Mouse (Mus musculus) lung, postnatal 0 days (tissue): Measurements from ENCODE around the gene Dlk2.

ENCODE experiments used
- CTCF ChIP-seq: IDR thresholded peaks from 2 replicates; pipeline ENCODE4 v1.5.1; 2016; ENCODE audit warnings: antibody characterized with exemption, mild to moderate bottlenecking
- EP300 ChIP-seq: IDR thresholded peaks from 2 replicates; pipeline ENCODE4 v1.6.1; 2016; ENCODE audit warnings: antibody characterized with exemption, mild to moderate bottlenecking, control low read depth

- no peak for TF ChIP-seq CTCF
- TF ChIP-seq EP300: no peak
Observed at GRCm38 (mm10) chr17:46265502-46265901, 31.7 kb upstream of the Dlk2 start.
